Mouse (Mus musculus) hindbrain, embryonic 16.5 days (tissue): ENCODE measurements around the gene Iqsec1. TPM values are rescaled to one million over a fixed set of nuclear protein-coding genes. Genes with fewer than 3 reads are reported as not detected.
A peak's percentile ranks its signal among the peaks of the same experiment; 100 is the strongest.

Source experiments
- ATAC-seq: fragments of 200-750 bp; cut with Nextera tagmentation; 2 replicates; pipeline ENCODE4 v1.8.0; 2017; ENCODE audit warnings: moderate TSS enrichment, moderate library complexity
- H3K27ac ChIP-seq: fragments of 300-500 bp; sonication (generic); 2 replicates; pipeline ENCODE4 v1.5.1; 2014; ENCODE audit warnings: low read depth, mild to moderate bottlenecking, control low read depth, low read length, moderate library complexity
- H3K27me3 ChIP-seq: fragments of 300-500 bp; sonication (generic); replicated peaks from 2 replicates; pipeline ENCODE4 v1.6.1; 2014; ENCODE audit warnings: low read length; ENCODE audit not compliant: control insufficient read depth, insufficient read depth
- H3K36me3 ChIP-seq: fragments of 300-500 bp; sonication (generic); 2 replicates; pipeline ENCODE4 v1.6.1; 2014; ENCODE audit warnings: mild to moderate bottlenecking, low read length, moderate library complexity, mixed read lengths; ENCODE audit not compliant: control insufficient read depth, insufficient read depth
- H3K4me1 ChIP-seq: fragments of 300-500 bp; sonication (generic); 2 replicates; pipeline ENCODE4 v1.6.1; 2014; ENCODE audit warnings: low read depth, low read length; ENCODE audit not compliant: control insufficient read depth, insufficient read depth
- H3K4me2 ChIP-seq: fragments of 300-500 bp; sonication (generic); 2 replicates; pipeline ENCODE4 v1.6.1; 2014; ENCODE audit warnings: mild to moderate bottlenecking, low read length, control low read depth, moderate library complexity
- H3K4me3 ChIP-seq: fragments of 300-500 bp; sonication (generic); 2 replicates; pipeline ENCODE4 v1.5.1; 2014; ENCODE audit warnings: mild to moderate bottlenecking, low read length, control low read depth, moderate library complexity
- H3K9ac ChIP-seq: fragments of 300-500 bp; sonication (generic); 2 replicates; pipeline ENCODE4 v1.6.1; 2014; ENCODE audit warnings: low read depth, mild to moderate bottlenecking, control low read depth, low read length, moderate library complexity
- H3K9me3 ChIP-seq: fragments of 300-500 bp; sonication (generic); 2 replicates; pipeline ENCODE4 v1.6.1; 2014; ENCODE audit warnings: mild to moderate bottlenecking, low read length, moderate library complexity; ENCODE audit not compliant: control insufficient read depth
- WGBS: fragments of 180-500 bp; shearing (Covaris S2); extraction: QIAGEN DNeasy Blood & Tissue Kit; methylation state at CpG from one replicate; pipeline ENCODE4 v1.1.7; 2014; 5-methylcytosine and 5-hydroxymethylcytosine counted together
- polyA plus RNA-seq: library from polyadenylated mRNA; unstranded; fragments of >200 nt; fragmentation: Nextera tagmentation; extraction: Ambion mirVana; gene quantifications from 2 replicates; pipeline ENCODE4 v1.2.1, GENCODE M21; 2015

Gene Iqsec1
- polyA plus RNA-seq, 1 experiment from 2014 or later = 25.8 TPM

GRCm38 (mm10) chr6:90839972-90840371 lies 148.5 kb downstream of the Iqsec1 start:
- Histone ChIP-seq H3K27ac (no peak overlapping the region), H3K27me3 (no peaks in the 10 kb centered on the region), H3K4me3 (no peak overlapping the region), H3K9me3 (no peaks in the 10 kb centered on the region), H3K36me3 (no peaks in the 10 kb centered on the region), H3K4me2 (no peak overlapping the region), H3K4me1 (no peaks in the 10 kb centered on the region), H3K9ac (no peak overlapping the region)
- 92% methylated on average over 2 of the region's 2 CpGs for WGBS
- no peak for ATAC-seq

GRCm38 (mm10) chr6:90836749-90837148 lies 151.7 kb downstream of the Iqsec1 start:
- no peak overlapping the region for H3K9ac ChIP-seq
- no peak overlapping the region for H3K4me3 ChIP-seq
- WGBS = 79% methylated on average over 2 of the region's 2 CpGs
- ATAC-seq = no peak
- H3K4me1 ChIP-seq = no peaks in the 10 kb centered on the region
- no peak overlapping the region for H3K27ac ChIP-seq
- no peaks in the 10 kb centered on the region for H3K36me3 ChIP-seq
- H3K27me3 ChIP-seq = no peaks in the 10 kb centered on the region
- no peaks in the 10 kb centered on the region for H3K9me3 ChIP-seq
- no peak overlapping the region for H3K4me2 ChIP-seq

- no peaks in the 10 kb centered on the region for H3K27me3 ChIP-seq
- H3K9me3 ChIP-seq = no peaks in the 10 kb centered on the region
- no peaks in the 10 kb centered on the region for H3K36me3 ChIP-seq
- no peak for ATAC-seq
- no peaks in the 10 kb centered on the region for H3K4me1 ChIP-seq
- no peak overlapping the region for H3K4me3 ChIP-seq
- no peak overlapping the region for H3K27ac ChIP-seq
- 89% methylated on average over 6 of the region's 6 CpGs for WGBS
- no peak overlapping the region for H3K9ac ChIP-seq
- no peak overlapping the region for H3K4me2 ChIP-seq
These were observed 158.9 kb downstream of the Iqsec1 start for GRCm38 (mm10) chr6:90829536-90829935.

GRCm38 (mm10) chr6:90825063-90825462 lies 163.4 kb downstream of the Iqsec1 start:
- Histone ChIP-seq H3K36me3 (no peaks in the 10 kb centered on the region), H3K9me3 (no peaks in the 10 kb centered on the region), H3K4me3 (no peak overlapping the region), H3K9ac (no peak overlapping the region), H3K27ac (no peak overlapping the region), H3K4me2 (no peak overlapping the region), H3K27me3 (no peaks in the 10 kb centered on the region), H3K4me1 (peaks cover 9% of the 10 kb centered on the region; the same call in 1 of the 2 replicates)
- no peak for ATAC-seq
- WGBS = 76% methylated on average over 2 of the region's 2 CpGs

GRCm38 (mm10) chr6:90823322-90823721 lies 165.2 kb downstream of the Iqsec1 start:
- H3K36me3 ChIP-seq = no peaks in the 10 kb centered on the region
- H3K4me1 ChIP-seq = peaks cover 9% of the 10 kb centered on the region; the same call in 1 of the 2 replicates
- ATAC-seq = peak; percentile 71
- H3K27me3 ChIP-seq = no peaks in the 10 kb centered on the region
- 16% methylated on average over 4 of the region's 4 CpGs for WGBS
- no peak overlapping the region for H3K4me3 ChIP-seq
- no peak overlapping the region for H3K4me2 ChIP-seq
- H3K9me3 ChIP-seq = no peaks in the 10 kb centered on the region
- H3K9ac ChIP-seq = no peak overlapping the region
- no peak overlapping the region for H3K27ac ChIP-seq

- Histone ChIP-seq H3K9me3 (no peaks in the 10 kb centered on the region), H3K4me1 (peaks cover 9% of the 10 kb centered on the region; the same call in 1 of the 2 replicates), H3K36me3 (no peaks in the 10 kb centered on the region), H3K4me2 (no peak overlapping the region), H3K27me3 (no peaks in the 10 kb centered on the region), H3K9ac (no peak overlapping the region), H3K27ac (no peak overlapping the region), H3K4me3 (no peak overlapping the region)
- ATAC-seq = no peak
- 25% methylated on average over 4 of the region's 4 CpGs for WGBS
These were observed 166.4 kb downstream of the Iqsec1 start for GRCm38 (mm10) chr6:90821916-90822602.

- Histone ChIP-seq H3K36me3 (no peaks in the 10 kb centered on the region), H3K4me2 (no peak overlapping the region), H3K27me3 (no peaks in the 10 kb centered on the region), H3K9ac (no peak overlapping the region), H3K9me3 (no peaks in the 10 kb centered on the region), H3K4me3 (no peak overlapping the region), H3K4me1 (peaks cover 9% of the 10 kb centered on the region; the same call in 1 of the 2 replicates), H3K27ac (no peak overlapping the region)
- WGBS = 52% methylated on average over 2 of the region's 2 CpGs
- ATAC-seq = no peak
These were observed 168.6 kb downstream of the Iqsec1 start for GRCm38 (mm10) chr6:90819880-90820279.

GRCm38 (mm10) chr6:90818956-90819355 lies 169.5 kb downstream of the Iqsec1 start:
- Histone ChIP-seq H3K4me3 (no peak overlapping the region), H3K36me3 (no peaks in the 10 kb centered on the region), H3K9ac (no peak overlapping the region), H3K4me1 (peaks cover 9% of the 10 kb centered on the region; the same call in 1 of the 2 replicates), H3K9me3 (no peaks in the 10 kb centered on the region), H3K27me3 (no peaks in the 10 kb centered on the region), H3K4me2 (no peak overlapping the region), H3K27ac (no peak overlapping the region)
- WGBS = no CpG with 5 or more reads among the region's 4 CpGs
- ATAC-seq = 0 out of 2 replicates have a peak, but pooled peaks have one; percentile 32

- no peaks in the 10 kb centered on the region for H3K9me3 ChIP-seq
- no peak for ATAC-seq
- peaks cover 3% of the 10 kb centered on the region; the same call in 1 of the 2 replicates for H3K4me1 ChIP-seq
- no peak overlapping the region for H3K27ac ChIP-seq
- WGBS = 77% methylated on average over 3 of the region's 3 CpGs
- H3K27me3 ChIP-seq = no peaks in the 10 kb centered on the region
- no peak overlapping the region for H3K4me3 ChIP-seq
- no peak overlapping the region for H3K9ac ChIP-seq
- no peaks in the 10 kb centered on the region for H3K36me3 ChIP-seq
- H3K4me2 ChIP-seq = no peak overlapping the region
These were observed 171.9 kb downstream of the Iqsec1 start for GRCm38 (mm10) chr6:90816551-90816950.
